Mouse (Mus musculus): ENCODE results near the gene Oaz1. TPM values are rescaled to one million over a fixed set of nuclear protein-coding genes. Genes with fewer than 3 reads are reported as not detected.

The Oaz1 gene
- polyA plus RNA-seq (2014; fragmentation: Nextera tagmentation; extraction: Ambion mirVana): 1,568 and 1,701 TPM in 2 replicates

DNA sequence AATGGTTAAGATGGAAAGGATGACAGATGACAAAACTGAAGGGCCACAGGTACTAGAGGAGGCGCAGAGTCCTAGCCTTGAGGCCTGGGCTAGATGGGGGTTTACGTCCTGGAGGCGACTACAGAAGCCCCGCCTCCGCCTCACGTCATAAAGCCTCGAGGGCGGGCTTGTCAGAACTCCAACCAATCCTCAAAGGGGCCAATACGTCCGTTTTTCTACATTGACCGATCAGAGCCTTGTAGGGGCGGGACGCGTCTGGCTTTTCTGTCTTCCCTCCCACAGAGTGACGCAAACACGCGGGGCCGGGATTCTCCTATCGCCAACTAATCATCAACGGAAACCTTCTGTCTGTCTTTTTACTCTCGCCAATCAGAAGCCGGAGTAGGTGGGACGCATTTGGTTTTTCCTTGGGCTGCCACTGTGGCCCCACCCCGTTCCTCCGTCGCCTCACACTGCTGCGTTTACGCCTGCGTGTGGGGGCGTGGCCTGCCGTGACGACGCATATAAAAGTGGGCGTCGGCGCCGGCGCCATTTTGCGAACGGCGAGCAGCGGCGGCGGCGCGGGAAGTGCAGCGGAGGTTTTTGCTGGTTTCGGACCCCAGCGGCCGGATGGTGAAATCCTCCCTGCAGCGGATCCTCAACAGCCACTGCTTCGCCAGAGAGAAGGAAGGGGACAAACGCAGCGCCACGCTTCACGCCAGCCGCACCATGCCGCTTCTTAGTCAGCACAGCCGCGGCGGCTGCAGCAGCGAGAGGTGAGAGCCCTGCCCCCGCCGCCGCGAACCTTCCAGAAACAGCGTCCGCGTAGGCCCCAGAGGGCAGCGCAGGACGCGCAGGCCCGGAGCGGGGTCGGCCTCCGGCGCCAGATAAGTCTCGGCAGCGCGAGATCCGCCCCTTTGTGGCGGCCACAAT lies at the start of gene Oaz1:
Gene Oaz1 (plus strand): TSS at position 506 of the 912 bp plus-strand sequence.
- Histone ChIP-seq H3K4me2 (ENCODE audit: low read length) (peak within 1 kb of the TSS; percentile 100), H3K27me3 (replicated peaks; ENCODE audit: control insufficient read depth, insufficient read depth, low read length) (no peaks in the 10 kb centered on the region), H3K4me3 (ENCODE audit: low read depth, low read length) (peak within 1 kb of the TSS; percentile 74), H3K27ac (ENCODE audit: low read depth, low read length) (peak within 1 kb of the TSS; percentile 86), H3K9me3 (replicated peaks; ENCODE audit: control insufficient read depth, low read length) (no peaks in the 10 kb centered on the region), H3K36me3 (ENCODE audit: control insufficient read depth, insufficient read depth, low read length) (peaks cover 27% of the 10 kb centered on the region), H3K4me1 (ENCODE audit: control insufficient read depth, insufficient read depth, low read length) (peaks cover 5% of the 10 kb centered on the region), H3K9ac (ENCODE audit: low read length) (peak within 1 kb of the TSS; percentile 89)
- WGBS: under 1% methylated on average over 71 of the region's 82 CpGs
- ATAC-seq (peak; percentile 98), DNase-seq (ENCODE audit: low spot score) (peak; percentile 100)

DNA sequence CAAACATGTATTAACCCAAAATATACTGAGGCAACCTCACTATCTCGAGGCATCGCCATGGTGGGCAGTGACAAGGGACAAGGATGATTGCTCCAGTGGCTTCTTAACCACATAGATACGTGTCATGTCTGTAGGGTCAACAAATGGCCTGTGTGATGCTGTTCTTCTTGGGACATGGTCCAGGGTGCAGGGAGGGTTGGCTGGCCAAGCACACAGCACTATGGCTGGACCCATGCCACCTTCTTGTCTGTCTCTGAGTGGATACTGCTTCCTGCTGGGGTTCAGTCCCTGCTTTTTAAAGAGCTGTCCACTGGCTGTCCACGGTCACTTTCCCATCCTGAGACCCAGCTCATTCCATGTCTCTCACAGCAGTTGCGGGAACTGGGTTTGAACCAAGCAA lies 49.3 kb upstream of the Oaz1 start:
- H3K4me1 ChIP-seq (ENCODE audit: control insufficient read depth, insufficient read depth, low read length): no peaks in the 10 kb centered on the region
- no peaks in the 10 kb centered on the region for H3K9me3 ChIP-seq (replicated peaks; ENCODE audit: control insufficient read depth, low read length)
- H3K27ac ChIP-seq (ENCODE audit: low read depth, low read length): no peak overlapping the region
- ATAC-seq (no peak), DNase-seq (ENCODE audit: low spot score) (no peak)
- no peak overlapping the region for H3K4me3 ChIP-seq (ENCODE audit: low read depth, low read length)
- no peaks in the 10 kb centered on the region for H3K27me3 ChIP-seq (replicated peaks; ENCODE audit: control insufficient read depth, insufficient read depth, low read length)
- no peak overlapping the region for H3K9ac ChIP-seq (ENCODE audit: low read length)
- no peak overlapping the region for H3K4me2 ChIP-seq (ENCODE audit: low read length)
- WGBS: 95% methylated on average over 5 of the region's 5 CpGs
- H3K36me3 ChIP-seq (ENCODE audit: control insufficient read depth, insufficient read depth, low read length): peaks cover 98% of the 10 kb centered on the region

DNA sequence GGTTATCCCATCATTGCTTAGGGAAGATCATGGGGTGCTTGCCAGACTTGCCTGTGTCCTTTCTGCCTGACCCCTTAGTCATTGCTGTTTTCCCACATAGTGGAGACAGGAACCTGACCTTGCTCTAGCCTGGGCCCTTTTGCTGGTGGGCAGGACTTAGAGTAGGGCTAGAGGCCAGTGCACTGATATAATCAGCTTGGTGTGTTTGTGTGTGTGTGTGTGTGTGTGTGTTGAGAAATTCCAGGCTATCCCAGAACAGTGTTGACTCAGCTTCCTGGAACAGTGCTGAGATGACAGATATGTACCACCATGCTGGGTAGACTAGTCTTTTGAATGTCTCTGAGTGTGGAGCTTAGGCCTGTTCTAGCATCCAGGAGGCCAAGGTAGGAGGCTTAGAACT lies 46.9 kb upstream of the Oaz1 start:
- Histone ChIP-seq H3K36me3 (ENCODE audit: control insufficient read depth, insufficient read depth, low read length) (peaks cover 98% of the 10 kb centered on the region), H3K4me1 (ENCODE audit: control insufficient read depth, insufficient read depth, low read length) (no peaks in the 10 kb centered on the region)

DNA sequence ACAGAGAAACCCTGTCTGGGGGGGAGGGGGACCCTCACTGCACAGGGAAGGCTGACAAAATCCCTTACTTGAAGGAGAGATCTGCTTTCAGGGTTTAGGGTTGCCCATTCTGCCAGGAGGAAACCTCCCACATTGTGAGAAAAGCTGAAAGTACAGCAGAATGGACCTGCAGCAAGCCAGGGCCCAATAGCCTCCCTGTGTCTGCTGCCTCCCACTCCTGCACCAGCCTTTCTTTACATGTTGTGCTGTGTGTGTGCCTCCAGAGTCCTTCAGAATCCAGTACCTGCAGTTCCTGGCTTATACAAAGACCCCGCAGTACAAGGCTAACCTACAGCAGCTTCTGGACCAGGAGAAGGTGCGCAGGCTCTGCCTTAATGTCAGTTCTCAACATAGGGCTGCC lies 42.2 kb upstream of the Oaz1 start:
- Histone ChIP-seq H3K4me2 (ENCODE audit: low read length) (no peak overlapping the region), H3K36me3 (ENCODE audit: control insufficient read depth, insufficient read depth, low read length) (peaks cover 99% of the 10 kb centered on the region), H3K4me1 (ENCODE audit: control insufficient read depth, insufficient read depth, low read length) (no peaks in the 10 kb centered on the region), H3K27me3 (replicated peaks; ENCODE audit: control insufficient read depth, insufficient read depth, low read length) (no peaks in the 10 kb centered on the region), H3K4me3 (ENCODE audit: low read depth, low read length) (no peak overlapping the region), H3K9ac (ENCODE audit: low read length) (no peak overlapping the region), H3K9me3 (replicated peaks; ENCODE audit: control insufficient read depth, low read length) (no peaks in the 10 kb centered on the region), H3K27ac (ENCODE audit: low read depth, low read length) (no peak overlapping the region)
- ATAC-seq (no peak), DNase-seq (ENCODE audit: low spot score) (no peak)
- WGBS: 95% methylated on average over 2 of the region's 2 CpGs

More for the DNA sequence above, 46.9 kb upstream of the Oaz1 start:
- H3K9me3 ChIP-seq (replicated peaks; ENCODE audit: control insufficient read depth, low read length): no peaks in the 10 kb centered on the region
- H3K4me2 ChIP-seq (ENCODE audit: low read length): no peak overlapping the region
- no peaks in the 10 kb centered on the region for H3K27me3 ChIP-seq (replicated peaks; ENCODE audit: control insufficient read depth, insufficient read depth, low read length)
- H3K27ac ChIP-seq (ENCODE audit: low read depth, low read length): no peak overlapping the region
- DNase-seq (ENCODE audit: low spot score): no peak
- ATAC-seq: no peak
- H3K9ac ChIP-seq (ENCODE audit: low read length): no peak overlapping the region
- H3K4me3 ChIP-seq (ENCODE audit: low read depth, low read length): no peak overlapping the region

DNA sequence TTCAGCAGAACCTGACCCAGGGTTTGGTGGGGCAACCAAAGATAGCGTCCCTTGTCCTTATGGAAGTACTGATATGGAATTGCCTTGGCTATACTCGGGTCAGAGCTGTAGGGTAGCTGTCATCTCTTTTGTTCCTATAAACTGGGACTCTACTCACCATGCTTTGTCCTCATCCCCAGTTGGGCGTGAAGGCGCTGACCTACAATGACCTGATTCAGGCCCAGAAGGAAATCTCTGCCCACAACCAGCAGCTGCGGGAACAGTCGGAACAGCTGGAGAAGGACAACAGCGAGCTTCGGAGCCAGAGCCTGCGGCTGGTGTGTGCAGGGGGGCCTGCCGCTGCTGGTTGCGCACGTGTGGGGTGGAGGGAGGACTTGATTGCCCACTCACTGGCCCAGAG lies 41.6 kb upstream of the Oaz1 start:
- Histone ChIP-seq H3K4me2 (ENCODE audit: low read length) (no peak overlapping the region), H3K4me1 (ENCODE audit: control insufficient read depth, insufficient read depth, low read length) (no peaks in the 10 kb centered on the region), H3K4me3 (ENCODE audit: low read depth, low read length) (no peak overlapping the region), H3K27ac (ENCODE audit: low read depth, low read length) (no peak overlapping the region), H3K9ac (ENCODE audit: low read length) (no peak overlapping the region), H3K27me3 (replicated peaks; ENCODE audit: control insufficient read depth, insufficient read depth, low read length) (no peaks in the 10 kb centered on the region), H3K36me3 (ENCODE audit: control insufficient read depth, insufficient read depth, low read length) (peaks cover 98% of the 10 kb centered on the region), H3K9me3 (replicated peaks; ENCODE audit: control insufficient read depth, low read length) (no peaks in the 10 kb centered on the region)
- WGBS: 84% methylated on average over 12 of the region's 12 CpGs
- DNase-seq (ENCODE audit: low spot score): no peak
- ATAC-seq: no peak

DNA sequence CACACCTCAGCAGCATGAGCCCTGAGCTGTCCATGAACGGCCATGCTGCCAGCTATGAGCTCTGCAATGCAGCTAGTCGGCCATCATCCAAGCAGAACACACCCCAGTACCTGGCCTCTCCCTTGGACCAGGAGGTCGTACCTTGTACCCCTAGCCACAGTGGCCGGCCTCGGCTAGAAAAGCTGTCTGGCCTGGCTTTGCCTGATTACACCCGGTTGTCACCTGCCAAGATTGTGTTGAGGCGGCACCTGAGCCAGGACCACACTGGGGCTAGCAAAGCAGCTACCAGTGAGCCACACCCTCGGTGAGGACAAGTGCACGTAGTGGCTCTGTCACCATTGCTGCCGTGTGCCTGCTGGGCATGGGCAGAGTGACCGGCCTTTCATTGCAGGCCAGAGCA lies 40.5 kb upstream of the Oaz1 start:
- WGBS: 93% methylated on average over 11 of the region's 11 CpGs
- no peaks in the 10 kb centered on the region for H3K9me3 ChIP-seq (replicated peaks; ENCODE audit: control insufficient read depth, low read length)
- no peak overlapping the region for H3K4me2 ChIP-seq (ENCODE audit: low read length)
- peaks cover 99% of the 10 kb centered on the region for H3K36me3 ChIP-seq (ENCODE audit: control insufficient read depth, insufficient read depth, low read length)
- H3K27me3 ChIP-seq (replicated peaks; ENCODE audit: control insufficient read depth, insufficient read depth, low read length): no peaks in the 10 kb centered on the region
- no peak overlapping the region for H3K27ac ChIP-seq (ENCODE audit: low read depth, low read length)
- H3K4me1 ChIP-seq (ENCODE audit: control insufficient read depth, insufficient read depth, low read length): no peaks in the 10 kb centered on the region
- H3K9ac ChIP-seq (ENCODE audit: low read length): no peak overlapping the region
- no peak for DNase-seq (ENCODE audit: low spot score)
- no peak for ATAC-seq
- H3K4me3 ChIP-seq (ENCODE audit: low read depth, low read length): no peak overlapping the region

DNA sequence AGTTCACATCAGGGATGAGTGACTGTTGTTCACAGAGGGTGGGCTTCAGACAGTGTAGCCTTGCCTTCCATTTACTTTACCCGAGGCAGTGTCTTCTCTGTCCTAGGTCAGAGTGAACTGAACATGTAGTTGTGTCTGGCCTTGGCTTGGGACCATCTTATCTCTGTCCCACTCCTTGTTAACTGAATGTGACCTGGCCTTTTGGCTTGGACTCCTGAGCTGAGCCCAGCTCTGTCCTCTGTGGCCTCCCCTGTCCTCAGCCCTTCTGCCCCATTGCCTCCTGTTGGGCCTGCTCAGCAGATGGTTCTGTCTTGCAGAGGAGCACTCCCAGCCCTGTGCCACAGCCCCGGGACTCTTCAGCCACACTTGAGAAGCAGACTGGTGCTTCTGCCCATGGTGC lies 38.9 kb upstream of the Oaz1 start:
- no peak for ATAC-seq
- no peak for DNase-seq (ENCODE audit: low spot score)

DNA sequence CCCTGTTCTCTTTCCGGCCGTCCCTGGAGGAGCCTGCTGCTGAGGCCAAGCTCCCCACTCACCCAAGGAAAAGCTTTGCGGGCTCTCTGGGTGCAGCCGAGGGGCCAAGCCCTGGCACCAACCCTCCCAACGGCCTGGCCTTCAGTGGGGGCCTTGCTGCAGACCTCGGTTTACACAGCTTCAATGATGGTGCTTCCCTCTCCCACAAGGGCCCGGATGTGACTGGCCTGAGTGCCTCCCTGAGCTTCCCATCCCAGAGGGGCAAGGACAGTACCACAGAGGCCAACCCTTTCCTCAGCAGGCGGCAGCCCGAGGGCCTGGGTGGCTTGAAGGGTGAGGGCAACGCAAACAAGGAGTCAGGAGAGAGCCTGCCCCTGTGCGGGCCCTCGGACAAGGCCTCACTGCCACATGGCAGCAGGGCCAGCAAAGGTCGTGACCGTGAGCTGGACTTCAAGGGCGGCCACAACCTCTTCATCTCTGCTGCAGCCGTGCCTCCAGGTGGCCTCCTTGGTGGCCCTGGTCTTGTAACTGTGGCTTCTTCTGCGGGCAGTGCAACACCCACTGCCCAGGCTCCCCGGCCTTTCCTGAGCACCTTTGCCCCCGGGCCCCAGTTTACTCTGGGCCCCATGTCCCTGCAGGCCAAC lies 35.6 kb upstream of the Oaz1 start:
- Histone ChIP-seq H3K27me3 (replicated peaks; ENCODE audit: control insufficient read depth, insufficient read depth, low read length) (no peaks in the 10 kb centered on the region), H3K4me2 (ENCODE audit: low read length) (no peak overlapping the region), H3K4me1 (ENCODE audit: control insufficient read depth, insufficient read depth, low read length) (no peaks in the 10 kb centered on the region), H3K4me3 (ENCODE audit: low read depth, low read length) (no peak overlapping the region), H3K27ac (ENCODE audit: low read depth, low read length) (no peak overlapping the region), H3K36me3 (ENCODE audit: control insufficient read depth, insufficient read depth, low read length) (peaks cover 99% of the 10 kb centered on the region), H3K9ac (ENCODE audit: low read length) (no peak overlapping the region), H3K9me3 (replicated peaks; ENCODE audit: control insufficient read depth, low read length) (no peaks in the 10 kb centered on the region)
- no peak for DNase-seq (ENCODE audit: low spot score)
- 93% methylated on average over 19 of the region's 19 CpGs for WGBS
- ATAC-seq: no peak

More for the DNA sequence above, 38.9 kb upstream of the Oaz1 start:
- Histone ChIP-seq H3K36me3 (ENCODE audit: control insufficient read depth, insufficient read depth, low read length) (peaks cover 99% of the 10 kb centered on the region), H3K9me3 (replicated peaks; ENCODE audit: control insufficient read depth, low read length) (no peaks in the 10 kb centered on the region), H3K4me2 (ENCODE audit: low read length) (no peak overlapping the region), H3K27ac (ENCODE audit: low read depth, low read length) (no peak overlapping the region), H3K4me3 (ENCODE audit: low read depth, low read length) (no peak overlapping the region), H3K27me3 (replicated peaks; ENCODE audit: control insufficient read depth, insufficient read depth, low read length) (no peaks in the 10 kb centered on the region), H3K4me1 (ENCODE audit: control insufficient read depth, insufficient read depth, low read length) (no peaks in the 10 kb centered on the region), H3K9ac (ENCODE audit: low read length) (no peak overlapping the region)
- 94% methylated on average over 2 of the region's 2 CpGs for WGBS

Data from forebrain, embryonic 14.5 days (tissue).